Mouse (Mus musculus): ENCODE measurements around the gene Tmed10. TPM values are rescaled to one million over a fixed set of nuclear protein-coding genes. Genes with fewer than 3 reads are reported as not detected.

Gene Tmed10
- polyA plus RNA-seq, 1 experiment from 2014 or later: 333 TPM

DNA sequence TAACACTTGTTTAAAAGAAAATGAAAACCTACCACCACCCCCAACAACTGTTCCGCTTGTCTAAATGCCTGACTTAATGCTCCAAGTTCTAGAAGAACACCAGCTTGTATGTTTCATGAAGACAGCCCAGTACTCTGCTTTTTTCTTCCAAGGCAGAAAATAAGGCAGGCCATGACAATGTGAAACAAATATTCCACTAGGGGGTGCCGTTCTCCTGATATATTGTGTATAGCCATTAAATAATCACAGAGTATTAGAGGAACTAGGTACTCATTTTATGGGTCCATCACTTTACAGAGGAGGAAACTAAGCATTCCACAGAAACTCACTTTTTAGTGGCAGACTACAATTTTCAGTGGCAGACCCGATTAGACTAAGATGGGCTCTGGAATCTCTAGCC is 28.3 kb downstream of the Tmed10 start:
- 48% methylated on average over 3 of the region's 3 CpGs for WGBS
- Histone ChIP-seq H3K27ac (ENCODE audit: low read depth) (no peak overlapping the region), H3K9ac (no peak overlapping the region), H3K4me3 (ENCODE audit: low read depth, low read length) (no peak overlapping the region), H3K36me3 (ENCODE audit: insufficient read depth) (peaks cover 55% of the 10 kb centered on the region), H3K27me3 (ENCODE audit: insufficient read depth, low read length) (no peaks in the 10 kb centered on the region), H3K4me1 (ENCODE audit: insufficient read depth) (no peaks in the 10 kb centered on the region), H3K4me2 (no peak overlapping the region), H3K9me3 (ENCODE audit: low read depth, low read length) (no peaks in the 10 kb centered on the region)
- peak; percentile 73 for TF ChIP-seq CTCF (IDR thresholded peaks at IDR 0.05; ENCODE audit: low read depth)
- DNase-seq: peak; percentile 94
- 0 out of 2 replicates have a peak, but pooled peaks have one; percentile 46 for ATAC-seq (ENCODE audit: insufficient read depth)

DNA sequence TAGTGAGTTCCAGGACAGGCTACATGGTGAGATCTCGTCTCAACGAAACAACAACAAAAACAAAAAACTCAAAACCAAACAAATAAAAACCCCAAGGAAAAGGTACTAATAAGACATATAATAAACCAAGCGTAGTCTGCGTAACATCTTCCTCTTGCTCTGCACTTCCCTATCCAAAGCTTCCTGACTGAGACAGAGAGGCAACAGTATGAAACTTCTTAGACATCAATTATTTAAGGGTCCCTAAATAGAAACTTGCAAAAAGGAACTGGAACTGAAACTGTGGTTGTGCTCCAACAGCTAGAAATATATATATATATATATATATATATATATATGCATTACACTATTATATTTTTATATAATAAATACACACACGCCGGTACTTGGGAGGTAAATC is 29.1 kb downstream of the Tmed10 start:
- TF ChIP-seq CTCF (IDR thresholded peaks at IDR 0.05; ENCODE audit: low read depth): no peak
- Histone ChIP-seq H3K9ac (no peak overlapping the region), H3K4me3 (ENCODE audit: low read depth, low read length) (no peak overlapping the region), H3K4me2 (no peak overlapping the region), H3K9me3 (ENCODE audit: low read depth, low read length) (no peaks in the 10 kb centered on the region), H3K36me3 (ENCODE audit: insufficient read depth) (peaks cover 50% of the 10 kb centered on the region), H3K27me3 (ENCODE audit: insufficient read depth, low read length) (no peaks in the 10 kb centered on the region), H3K4me1 (ENCODE audit: insufficient read depth) (no peaks in the 10 kb centered on the region), H3K27ac (ENCODE audit: low read depth) (no peak overlapping the region)
- no peak for ATAC-seq (ENCODE audit: insufficient read depth)
- WGBS: 93% methylated on average over 6 of the region's 6 CpGs
- no peak for DNase-seq

DNA sequence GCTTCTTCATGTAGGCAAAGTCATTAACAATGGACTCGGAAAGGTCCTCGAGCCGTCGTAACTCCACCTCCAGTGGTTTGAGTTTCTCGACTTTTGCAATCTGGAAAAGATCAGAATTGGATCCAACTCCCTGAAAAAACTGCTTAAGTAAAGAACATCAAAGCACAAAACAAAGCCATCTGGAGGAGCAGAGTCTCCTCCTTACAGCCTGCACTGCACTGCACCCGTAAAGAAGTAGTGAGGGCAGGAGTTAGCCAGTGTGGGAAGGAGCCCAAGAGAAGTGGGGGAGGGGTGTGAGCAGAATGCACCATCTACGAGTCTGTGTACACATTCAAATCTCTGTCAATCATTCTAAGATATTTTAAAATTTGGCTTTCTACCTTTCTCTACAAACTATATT is 30.4 kb downstream of the Tmed10 start:
- 62% methylated on average over 7 of the region's 7 CpGs for WGBS
- Histone ChIP-seq H3K4me1 (ENCODE audit: insufficient read depth) (no peaks in the 10 kb centered on the region), H3K9ac (no peak overlapping the region), H3K9me3 (ENCODE audit: low read depth, low read length) (no peaks in the 10 kb centered on the region), H3K27me3 (ENCODE audit: insufficient read depth, low read length) (no peaks in the 10 kb centered on the region), H3K4me2 (no peak overlapping the region), H3K36me3 (ENCODE audit: insufficient read depth) (peaks cover 41% of the 10 kb centered on the region), H3K27ac (ENCODE audit: low read depth) (no peak overlapping the region), H3K4me3 (ENCODE audit: low read depth, low read length) (no peak overlapping the region)
- DNase-seq: no peak
- no peak for ATAC-seq (ENCODE audit: insufficient read depth)
- TF ChIP-seq CTCF (IDR thresholded peaks at IDR 0.05; ENCODE audit: low read depth): no peak

DNA sequence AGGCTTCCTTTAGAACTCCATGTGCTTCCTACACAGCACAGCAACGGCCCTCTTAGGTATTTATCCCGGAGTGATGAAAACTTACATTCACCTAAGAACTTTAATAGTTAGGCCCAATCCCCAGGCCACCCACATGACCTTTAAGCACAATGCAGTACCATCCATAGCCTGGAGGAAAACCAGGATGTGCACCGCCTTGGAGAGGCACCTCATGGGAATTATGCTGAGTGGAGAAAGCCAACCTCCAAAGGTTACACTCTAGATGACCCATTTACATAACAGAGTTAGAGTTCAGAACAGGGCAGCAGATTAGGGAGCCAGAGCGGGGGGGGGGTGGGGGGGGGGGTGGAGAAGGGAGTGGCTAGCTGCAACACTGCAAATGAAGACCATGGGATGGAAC is 32.3 kb downstream of the Tmed10 start:
- Histone ChIP-seq H3K27ac (ENCODE audit: low read depth) (no peak overlapping the region), H3K4me1 (ENCODE audit: insufficient read depth) (0 out of 2 replicates have a peak, but pooled peaks cover 4% of the 10 kb centered on the region), H3K4me3 (ENCODE audit: low read depth, low read length) (no peak overlapping the region), H3K9ac (no peak overlapping the region), H3K4me2 (no peak overlapping the region), H3K36me3 (ENCODE audit: insufficient read depth) (peaks cover 27% of the 10 kb centered on the region), H3K27me3 (ENCODE audit: insufficient read depth, low read length) (no peaks in the 10 kb centered on the region), H3K9me3 (ENCODE audit: low read depth, low read length) (no peaks in the 10 kb centered on the region)
- TF ChIP-seq CTCF (IDR thresholded peaks at IDR 0.05; ENCODE audit: low read depth): no peak
- no peak for ATAC-seq (ENCODE audit: insufficient read depth)
- no peak for DNase-seq
- WGBS: 72% methylated on average over 4 of the region's 4 CpGs

- no peak overlapping the region for H3K9ac ChIP-seq
- no peak for ATAC-seq (ENCODE audit: insufficient read depth)
- no peaks in the 10 kb centered on the region for H3K27me3 ChIP-seq (ENCODE audit: insufficient read depth, low read length)
- no peak overlapping the region for H3K4me2 ChIP-seq
- peak; percentile 96 for DNase-seq
- H3K4me1 ChIP-seq (ENCODE audit: insufficient read depth): 0 out of 2 replicates have a peak, but pooled peaks cover 4% of the 10 kb centered on the region
- H3K9me3 ChIP-seq (ENCODE audit: low read depth, low read length): no peaks in the 10 kb centered on the region
- H3K27ac ChIP-seq (ENCODE audit: low read depth): no peak overlapping the region
- no peak overlapping the region for H3K4me3 ChIP-seq (ENCODE audit: low read depth, low read length)
- WGBS: 48% methylated on average over 1 of the region's 1 CpGs
- H3K36me3 ChIP-seq (ENCODE audit: insufficient read depth): peaks cover 30% of the 10 kb centered on the region
- peak; percentile 67 for TF ChIP-seq CTCF (IDR thresholded peaks at IDR 0.05; ENCODE audit: low read depth)
These were observed 33.5 kb downstream of the Tmed10 start for GRCm38 (mm10) chr12:85341131-85341530.

- no peak for TF ChIP-seq CTCF (IDR thresholded peaks at IDR 0.05; ENCODE audit: low read depth)
- Histone ChIP-seq H3K4me3 (ENCODE audit: low read depth, low read length) (peak overlapping the region; percentile 96), H3K36me3 (ENCODE audit: insufficient read depth) (peaks cover 39% of the 10 kb centered on the region), H3K4me1 (ENCODE audit: insufficient read depth) (0 out of 2 replicates have a peak, but pooled peaks cover 4% of the 10 kb centered on the region), H3K27me3 (ENCODE audit: insufficient read depth, low read length) (no peaks in the 10 kb centered on the region), H3K27ac (ENCODE audit: low read depth) (no peak overlapping the region), H3K9ac (no peak overlapping the region), H3K4me2 (peak overlapping the region; percentile 64), H3K9me3 (ENCODE audit: low read depth, low read length) (no peaks in the 10 kb centered on the region)
- 39% methylated on average over 4 of the region's 4 CpGs for WGBS
- DNase-seq (peak; percentile 27), ATAC-seq (ENCODE audit: insufficient read depth) (no peak)
These were observed 34.7 kb downstream of the Tmed10 start for GRCm38 (mm10) chr12:85339947-85340346.

GRCm38 (mm10) chr12:85339243-85339729 is 35.4 kb downstream of the Tmed10 start, which contains the start of gene Nek9:
Nek9 (minus strand) TSS chr12:85339362.
- ATAC-seq (ENCODE audit: insufficient read depth): peak; percentile 92
- H3K4me2 ChIP-seq: peak within 1 kb of the TSS; percentile 64
- peak; percentile 97 for DNase-seq
- H3K9ac ChIP-seq: peak within 1 kb of the TSS; percentile 97
- TF ChIP-seq CTCF (IDR thresholded peaks at IDR 0.05; ENCODE audit: low read depth): no peak
- H3K9me3 ChIP-seq (ENCODE audit: low read depth, low read length): no peaks in the 10 kb centered on the region
- H3K27me3 ChIP-seq (ENCODE audit: insufficient read depth, low read length): no peaks in the 10 kb centered on the region
- WGBS: under 1% methylated on average over 33 of the region's 36 CpGs
- peaks cover 39% of the 10 kb centered on the region for H3K36me3 ChIP-seq (ENCODE audit: insufficient read depth)
- H3K27ac ChIP-seq (ENCODE audit: low read depth): peak within 1 kb of the TSS; percentile 92
- peak within 1 kb of the TSS; percentile 96 for H3K4me3 ChIP-seq (ENCODE audit: low read depth, low read length)
- H3K4me1 ChIP-seq (ENCODE audit: insufficient read depth): 0 out of 2 replicates have a peak, but pooled peaks cover 4% of the 10 kb centered on the region

Measured in lung, embryonic 14.5 days (tissue).